Mouse (Mus musculus): ENCODE data around the gene E4f1. TPM values are rescaled to one million over a fixed set of nuclear protein-coding genes. Genes with fewer than 3 reads are reported as not detected.
"Not testable (repeated sequence)": the region's sequence is repeated elsewhere in the genome, so short reads cannot be mapped to it uniquely, and the experiment has no call there.

The E4f1 gene
- total RNA-seq, 1 experiment from 2014 or later: 26.9 TPM

- no peak for ATAC-seq (replicated peaks; ENCODE audit: insufficient number of reproducible peaks, low FRiP score, low TSS enrichment, poor library complexity, severe bottlenecking)
These were observed 1.4 kb downstream of the E4f1 start for GRCm38 (mm10) chr17:24468636-24469246.

- peak; percentile 24; the same call in 1 of the 2 replicates for ATAC-seq (replicated peaks; ENCODE audit: insufficient number of reproducible peaks, low FRiP score, low TSS enrichment, poor library complexity, severe bottlenecking)
These were observed 6.6 kb downstream of the E4f1 start for GRCm38 (mm10) chr17:24463374-24464133.

GRCm38 (mm10) chr17:24462932-24463331, 7.2 kb downstream of the E4f1 start:
- no peak for ATAC-seq (replicated peaks; ENCODE audit: insufficient number of reproducible peaks, low FRiP score, low TSS enrichment, poor library complexity, severe bottlenecking)

GRCm38 (mm10) chr17:24461580-24461979, 8.5 kb downstream of the E4f1 start:
- ATAC-seq (replicated peaks; ENCODE audit: insufficient number of reproducible peaks, low FRiP score, low TSS enrichment, poor library complexity, severe bottlenecking): peak; percentile 61

GRCm38 (mm10) chr17:24455523-24456206, 14.4 kb downstream of the E4f1 start:
- not testable (repeated sequence) for ATAC-seq (replicated peaks; ENCODE audit: insufficient number of reproducible peaks, low FRiP score, low TSS enrichment, poor library complexity, severe bottlenecking)

GRCm38 (mm10) chr17:24454756-24455522, 15.2 kb downstream of the E4f1 start:
- ATAC-seq (replicated peaks; ENCODE audit: insufficient number of reproducible peaks, low FRiP score, low TSS enrichment, poor library complexity, severe bottlenecking): peak; percentile 97

- ATAC-seq (replicated peaks; ENCODE audit: insufficient number of reproducible peaks, low FRiP score, low TSS enrichment, poor library complexity, severe bottlenecking): no peak
These were observed 15.8 kb downstream of the E4f1 start for GRCm38 (mm10) chr17:24454218-24454755.

GRCm38 (mm10) chr17:24453372-24453771, 16.7 kb downstream of the E4f1 start:
- ATAC-seq (replicated peaks; ENCODE audit: insufficient number of reproducible peaks, low FRiP score, low TSS enrichment, poor library complexity, severe bottlenecking): no peak

GRCm38 (mm10) chr17:24451220-24451619, 18.9 kb downstream of the E4f1 start:
- no peak for ATAC-seq (replicated peaks; ENCODE audit: insufficient number of reproducible peaks, low FRiP score, low TSS enrichment, poor library complexity, severe bottlenecking)

GRCm38 (mm10) chr17:24449507-24449906, 20.6 kb downstream of the E4f1 start:
- ATAC-seq (replicated peaks; ENCODE audit: insufficient number of reproducible peaks, low FRiP score, low TSS enrichment, poor library complexity, severe bottlenecking): no peak

- no peak for ATAC-seq (replicated peaks; ENCODE audit: insufficient number of reproducible peaks, low FRiP score, low TSS enrichment, poor library complexity, severe bottlenecking)
These were observed 23.5 kb downstream of the E4f1 start for GRCm38 (mm10) chr17:24446590-24446989.

GRCm38 (mm10) chr17:24443409-24443808, 26.7 kb downstream of the E4f1 start:
- no peak for ATAC-seq (replicated peaks; ENCODE audit: insufficient number of reproducible peaks, low FRiP score, low TSS enrichment, poor library complexity, severe bottlenecking)

- ATAC-seq (replicated peaks; ENCODE audit: insufficient number of reproducible peaks, low FRiP score, low TSS enrichment, poor library complexity, severe bottlenecking): no peak
These were observed 27.4 kb downstream of the E4f1 start, which contains the start of gene Dnase1l2 for GRCm38 (mm10) chr17:24442632-24443155. Gene Dnase1l2 (minus strand): TSS chr17:24443105.

GRCm38 (mm10) chr17:24442107-24442506, 28.0 kb downstream of the E4f1 start:
- ATAC-seq (replicated peaks; ENCODE audit: insufficient number of reproducible peaks, low FRiP score, low TSS enrichment, poor library complexity, severe bottlenecking): no peak

- no peak for ATAC-seq (replicated peaks; ENCODE audit: insufficient number of reproducible peaks, low FRiP score, low TSS enrichment, poor library complexity, severe bottlenecking)
These were observed 29.0 kb downstream of the E4f1 start for GRCm38 (mm10) chr17:24441148-24441547.

- ATAC-seq (replicated peaks; ENCODE audit: insufficient number of reproducible peaks, low FRiP score, low TSS enrichment, poor library complexity, severe bottlenecking): no peak
These were observed 29.7 kb downstream of the E4f1 start for GRCm38 (mm10) chr17:24440377-24440776.

GRCm38 (mm10) chr17:24437016-24437415, 33.1 kb downstream of the E4f1 start:
- ATAC-seq (replicated peaks; ENCODE audit: insufficient number of reproducible peaks, low FRiP score, low TSS enrichment, poor library complexity, severe bottlenecking): peak; percentile 79

GRCm38 (mm10) chr17:24429201-24429983, 40.7 kb downstream of the E4f1 start:
- no peak for ATAC-seq (replicated peaks; ENCODE audit: insufficient number of reproducible peaks, low FRiP score, low TSS enrichment, poor library complexity, severe bottlenecking)

Data from monocyte, adult 5-6 weeks (primary cell).